Mouse (Mus musculus) midbrain, embryonic 11.5 days (tissue): Measurements from ENCODE around the gene Cckar. TPM values are rescaled to one million over a fixed set of nuclear protein-coding genes. Genes with fewer than 3 reads are reported as not detected.
A peak's percentile ranks its signal among the peaks of the same experiment; 100 is the strongest.
"Not testable (repeated sequence)": the region's sequence is repeated elsewhere in the genome, so short reads cannot be mapped to it uniquely, and the experiment has no call there.

Experiments
- ATAC-seq: fragments of 200-750 bp; cut with Nextera tagmentation; 2 replicates; pipeline ENCODE4 v1.8.0; 2017; ENCODE audit warnings: moderate TSS enrichment, moderate library complexity; ENCODE audit not compliant: low FRiP score
- DNase-seq: peaks from one replicate; pipeline ENCODE4 v3.0.0; 2015; ENCODE audit warnings: low spot score; ENCODE audit errors: missing footprints
- H3K27ac ChIP-seq: fragments of 300-500 bp; sonication (generic); 2 replicates; pipeline ENCODE4 v1.5.1; 2014; ENCODE audit warnings: low read depth, low read length
- H3K27me3 ChIP-seq: fragments of 300-500 bp; sonication (generic); 2 replicates; pipeline ENCODE4 v1.6.1; 2014; ENCODE audit warnings: mild to moderate bottlenecking, low read length, moderate library complexity, mixed read lengths; ENCODE audit not compliant: control insufficient read depth, insufficient read depth
- H3K36me3 ChIP-seq: fragments of 300-500 bp; sonication (generic); 2 replicates; pipeline ENCODE4 v1.6.1; 2014; ENCODE audit warnings: mild to moderate bottlenecking, low read length, moderate library complexity, mixed read lengths; ENCODE audit not compliant: control insufficient read depth, insufficient read depth
- H3K4me1 ChIP-seq: fragments of 300-500 bp; sonication (generic); 2 replicates; pipeline ENCODE4 v1.6.1; 2014; ENCODE audit warnings: low read length; ENCODE audit not compliant: control insufficient read depth, insufficient read depth
- H3K4me2 ChIP-seq: fragments of 300-500 bp; sonication (generic); 2 replicates; pipeline ENCODE4 v1.6.1; 2014; ENCODE audit warnings: mild to moderate bottlenecking, moderate library complexity
- H3K4me3 ChIP-seq: fragments of 300-500 bp; sonication (generic); 2 replicates; pipeline ENCODE4 v1.5.1; 2014; ENCODE audit warnings: low read depth, low read length
- H3K9ac ChIP-seq: fragments of 300-500 bp; sonication (generic); 2 replicates; pipeline ENCODE4 v1.6.1; 2014; ENCODE audit warnings: low read length
- H3K9me3 ChIP-seq: fragments of 300-500 bp; sonication (generic); 2 replicates; pipeline ENCODE4 v1.6.1; 2016; ENCODE audit warnings: low read length; ENCODE audit not compliant: control insufficient read depth
- WGBS: fragments of 180-500 bp; shearing (Covaris S2); extraction: QIAGEN DNeasy Blood & Tissue Kit; methylation state at CpG from one replicate; pipeline ENCODE4 v1.1.7; 2014; 5-methylcytosine and 5-hydroxymethylcytosine counted together
- polyA plus RNA-seq: library from polyadenylated mRNA; unstranded; fragments of >200 nt; fragmentation: Nextera tagmentation; extraction: Ambion mirVana; gene quantifications from 2 replicates; pipeline ENCODE4 v1.2.1, GENCODE M21; 2014

Gene Cckar
- polyA plus RNA-seq, 1 experiment from 2014 or later, result 0.64 TPM

GRCm38 (mm10) chr5:53679651-53680050, 27.9 kb downstream of the Cckar start:
- no peak overlapping the region for H3K4me3 ChIP-seq
- DNase-seq, result no peak
- WGBS, result 86% methylated on average over 6 of the region's 6 CpGs
- no peak for ATAC-seq
- H3K27me3 ChIP-seq, result no peaks in the 10 kb centered on the region
- no peaks in the 10 kb centered on the region for H3K9me3 ChIP-seq
- H3K4me1 ChIP-seq, result no peaks in the 10 kb centered on the region
- H3K27ac ChIP-seq, result no peak overlapping the region
- H3K36me3 ChIP-seq, result no peaks in the 10 kb centered on the region
- no peak overlapping the region for H3K9ac ChIP-seq
- H3K4me2 ChIP-seq, result no peak overlapping the region

- Histone ChIP-seq H3K27ac (no peak overlapping the region), H3K4me1 (no peaks in the 10 kb centered on the region), H3K27me3 (no peaks in the 10 kb centered on the region), H3K4me2 (no peak overlapping the region), H3K36me3 (no peaks in the 10 kb centered on the region), H3K4me3 (no peak overlapping the region), H3K9ac (no peak overlapping the region), H3K9me3 (no peaks in the 10 kb centered on the region)
- WGBS, result 55% methylated on average over 13 of the region's 13 CpGs
- ATAC-seq (no peak), DNase-seq (no peak)
Observed at GRCm38 (mm10) chr5:53678036-53678767, 29.3 kb downstream of the Cckar start.

DNA sequence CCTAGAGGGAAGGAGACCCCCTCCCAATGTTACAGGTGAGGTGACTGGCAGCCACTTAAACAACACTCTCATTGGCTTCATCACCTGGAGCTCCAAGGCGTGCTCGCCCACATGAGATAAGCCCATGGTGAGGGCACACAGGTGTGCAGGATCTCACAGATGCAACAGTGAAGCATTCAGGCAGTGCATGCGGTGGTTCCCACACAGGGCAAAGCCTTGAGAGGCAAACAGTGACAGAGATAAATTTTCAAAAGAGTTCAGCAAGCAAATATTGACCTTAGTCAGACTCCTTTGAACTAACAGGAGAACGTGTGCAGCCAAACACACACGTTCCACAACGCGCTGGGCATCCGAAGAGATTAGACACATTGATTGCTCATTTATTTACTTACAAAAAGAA, 30.8 kb downstream of the Cckar start:
- ATAC-seq (no peak), DNase-seq (no peak)
- no peak overlapping the region for H3K9ac ChIP-seq
- no peaks in the 10 kb centered on the region for H3K27me3 ChIP-seq
- WGBS, result 91% methylated on average over 8 of the region's 8 CpGs
- H3K9me3 ChIP-seq, result no peaks in the 10 kb centered on the region
- no peaks in the 10 kb centered on the region for H3K4me1 ChIP-seq
- H3K36me3 ChIP-seq, result no peaks in the 10 kb centered on the region
- H3K27ac ChIP-seq, result no peak overlapping the region
- H3K4me2 ChIP-seq, result no peak overlapping the region
- H3K4me3 ChIP-seq, result no peak overlapping the region

DNA sequence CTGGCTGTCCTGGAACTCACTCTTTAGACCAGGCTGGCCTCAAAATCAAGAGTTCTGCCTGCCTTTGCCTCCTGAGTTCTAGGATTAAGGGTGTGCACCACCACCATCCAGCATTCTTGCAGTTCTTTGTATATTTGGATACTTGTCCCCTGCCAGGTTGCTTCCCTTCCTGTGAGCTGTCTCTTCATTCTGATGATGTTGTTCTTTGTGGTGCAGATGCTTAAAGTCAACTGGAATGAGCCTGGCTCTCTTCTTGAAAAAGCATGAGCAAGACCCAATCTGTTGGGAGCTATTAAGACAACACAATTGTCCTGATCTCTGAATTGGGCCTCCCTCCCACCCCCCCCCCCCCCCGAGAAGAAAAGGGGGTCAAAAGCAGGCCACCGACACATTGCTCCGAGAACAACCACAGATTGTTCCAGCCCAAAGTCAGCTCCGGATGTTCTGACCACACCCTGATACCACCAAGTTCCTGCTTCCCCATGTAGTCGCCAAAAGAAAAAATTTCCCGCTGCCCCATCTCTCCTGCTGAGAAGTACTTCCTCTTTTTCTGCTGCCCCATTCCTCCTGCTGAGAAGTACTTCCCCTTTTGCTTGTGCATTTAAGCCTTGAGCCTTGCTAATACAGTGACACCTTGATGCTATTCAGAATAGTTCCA, 33.9 kb downstream of the Cckar start:
- H3K4me1 ChIP-seq, H3K4me2 ChIP-seq, H3K9ac ChIP-seq, H3K27ac ChIP-seq, H3K4me3 ChIP-seq, H3K27me3 ChIP-seq, H3K36me3 ChIP-seq, ATAC-seq, H3K9me3 ChIP-seq, DNase-seq: not testable (repeated sequence)
- 89% methylated on average over 6 of the region's 6 CpGs for WGBS

DNA sequence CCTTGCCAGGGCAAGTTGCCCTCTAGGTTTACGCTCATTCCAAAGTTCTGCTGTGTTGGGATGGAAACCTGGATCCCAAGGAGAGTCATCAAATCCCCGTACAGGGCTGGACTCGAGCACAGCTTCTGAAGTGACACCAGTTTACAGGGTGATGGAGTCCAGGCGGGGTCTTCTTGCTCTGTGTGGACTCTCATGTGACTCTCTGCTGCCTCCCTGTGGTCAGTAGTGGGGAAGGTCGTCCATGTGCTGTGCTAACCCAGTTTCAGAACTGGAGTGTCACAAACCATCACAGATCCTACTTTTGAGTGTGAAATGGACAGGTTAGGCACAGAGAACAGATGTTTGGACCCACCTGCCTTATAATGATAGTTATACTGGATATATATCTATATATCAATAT, 35.2 kb downstream of the Cckar start:
- Histone ChIP-seq H3K9me3 (no peaks in the 10 kb centered on the region), H3K4me1 (no peaks in the 10 kb centered on the region), H3K9ac (no peak overlapping the region), H3K27me3 (no peaks in the 10 kb centered on the region), H3K4me3 (no peak overlapping the region), H3K4me2 (no peak overlapping the region), H3K36me3 (no peaks in the 10 kb centered on the region), H3K27ac (no peak overlapping the region)
- DNase-seq (peak; percentile 97), ATAC-seq (peak; percentile 90)
- WGBS, result 29% methylated on average over 5 of the region's 5 CpGs

- H3K36me3 ChIP-seq, result no peaks in the 10 kb centered on the region
- H3K4me1 ChIP-seq, result no peaks in the 10 kb centered on the region
- ATAC-seq (no peak), DNase-seq (no peak)
- no peak overlapping the region for H3K9ac ChIP-seq
- no peaks in the 10 kb centered on the region for H3K27me3 ChIP-seq
- H3K9me3 ChIP-seq, result no peaks in the 10 kb centered on the region
- no peak overlapping the region for H3K4me3 ChIP-seq
- H3K27ac ChIP-seq, result no peak overlapping the region
- no peak overlapping the region for H3K4me2 ChIP-seq
- 59% methylated on average over 4 of the region's 4 CpGs for WGBS
Observed at GRCm38 (mm10) chr5:53671507-53671906, 36.0 kb downstream of the Cckar start.

- Histone ChIP-seq H3K4me3 (no peak overlapping the region), H3K27ac (no peak overlapping the region), H3K4me1 (no peaks in the 10 kb centered on the region), H3K9ac (no peak overlapping the region), H3K36me3 (no peaks in the 10 kb centered on the region), H3K4me2 (no peak overlapping the region), H3K9me3 (no peaks in the 10 kb centered on the region), H3K27me3 (no peaks in the 10 kb centered on the region)
- ATAC-seq (no peak), DNase-seq (no peak)
- 90% methylated on average over 10 of the region's 10 CpGs for WGBS
Observed at GRCm38 (mm10) chr5:53670321-53670938, 37.1 kb downstream of the Cckar start.

DNA sequence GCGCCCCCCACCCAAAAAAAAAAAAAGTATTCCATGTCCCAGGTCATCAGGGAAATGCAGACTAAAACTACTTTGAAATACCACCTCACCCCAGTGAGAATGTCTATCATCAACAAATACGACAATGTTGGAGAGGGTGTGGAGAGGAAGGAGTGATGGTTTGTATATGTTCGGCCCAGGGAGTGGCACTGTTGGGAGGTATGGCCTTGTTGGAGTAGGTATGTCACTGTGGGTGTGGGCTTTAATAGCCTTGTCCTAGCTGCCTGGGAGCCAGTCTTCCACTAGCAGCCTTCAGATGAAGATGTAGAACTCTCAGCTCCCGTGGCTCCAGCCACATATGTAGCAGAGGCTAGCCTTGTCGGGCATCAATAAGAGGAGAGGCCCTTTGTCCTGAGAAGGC, 39.5 kb downstream of the Cckar start:
- H3K27ac ChIP-seq, result no peak overlapping the region
- DNase-seq (no peak), ATAC-seq (no peak)
- H3K4me2 ChIP-seq, result no peak overlapping the region
- H3K4me3 ChIP-seq, result no peak overlapping the region
- H3K36me3 ChIP-seq, result no peaks in the 10 kb centered on the region
- H3K4me1 ChIP-seq, result no peaks in the 10 kb centered on the region
- 87% methylated on average over 5 of the region's 5 CpGs for WGBS
- no peak overlapping the region for H3K9ac ChIP-seq
- H3K9me3 ChIP-seq, result no peaks in the 10 kb centered on the region
- H3K27me3 ChIP-seq, result no peaks in the 10 kb centered on the region

DNA sequence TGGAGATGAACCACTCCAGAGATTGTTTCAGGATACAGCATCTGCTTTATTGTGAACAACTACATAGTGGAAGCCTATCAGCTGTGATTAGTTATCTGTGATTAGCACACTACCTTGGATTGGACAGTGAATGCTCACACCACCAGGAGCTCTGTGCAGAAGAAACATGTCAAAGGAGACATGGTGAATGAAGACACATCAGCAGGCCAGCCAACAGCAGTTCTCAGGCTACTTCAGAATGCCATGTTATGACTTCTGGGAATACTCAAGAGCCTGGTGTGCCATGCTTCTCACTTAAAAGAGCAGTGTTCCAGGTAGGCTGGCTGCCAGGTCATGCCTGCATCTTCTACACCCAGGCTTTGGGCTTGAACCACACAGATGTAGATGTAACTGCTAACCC, 43.8 kb downstream of the Cckar start:
- DNase-seq (no peak), ATAC-seq (no peak)
- H3K9ac ChIP-seq, result no peak overlapping the region
- no peaks in the 10 kb centered on the region for H3K4me1 ChIP-seq
- no peaks in the 10 kb centered on the region for H3K36me3 ChIP-seq
- no peaks in the 10 kb centered on the region for H3K9me3 ChIP-seq
- no peaks in the 10 kb centered on the region for H3K27me3 ChIP-seq
- no peak overlapping the region for H3K4me3 ChIP-seq
- H3K4me2 ChIP-seq, result no peak overlapping the region
- H3K27ac ChIP-seq, result no peak overlapping the region
